Mouse (Mus musculus): ENCODE data around the gene Myoz1.

GRCm38 (mm10) chr14:20616421-20616820 is 39.9 kb downstream of the Myoz1 start:
- TF ChIP-seq CTCF (IDR thresholded peaks at IDR 0.05; ENCODE audit: low read depth) (no peak), EP300 (optimal IDR thresholded peaks at IDR 0.05) (no peak)
